Mouse (Mus musculus) neural tube, embryonic 13.5 days (tissue): ENCODE results near the gene Akr1d1. TPM values are rescaled to one million over a fixed set of nuclear protein-coding genes. Genes with fewer than 3 reads are reported as not detected.

Experiments
- ATAC-seq: fragments of 200-750 bp; cut with Nextera tagmentation; 2 replicates; pipeline ENCODE4 v1.8.0; 2017; ENCODE audit warnings: low read depth, mild to moderate bottlenecking, moderate TSS enrichment, moderate library complexity
- H3K27ac ChIP-seq: fragments of 300-500 bp; sonication (generic); replicated peaks from 2 replicates; pipeline ENCODE4 v1.5.1; 2015; ENCODE audit warnings: moderate library complexity, mild to moderate bottlenecking, inconsistent platforms
- H3K27me3 ChIP-seq: fragments of 300-500 bp; sonication (generic); 2 replicates; pipeline ENCODE4 v1.6.1; 2015; ENCODE audit warnings: mild to moderate bottlenecking, inconsistent platforms
- H3K36me3 ChIP-seq: fragments of 300-500 bp; sonication (generic); 2 replicates; pipeline ENCODE4 v1.6.1; 2015; ENCODE audit warnings: mild to moderate bottlenecking, inconsistent platforms
- H3K4me1 ChIP-seq: fragments of 300-500 bp; sonication (generic); replicated peaks from 2 replicates; pipeline ENCODE4 v1.6.1; 2015; ENCODE audit warnings: inconsistent platforms
- H3K4me2 ChIP-seq: fragments of 300-500 bp; sonication (generic); 2 replicates; pipeline ENCODE4 v1.6.1; 2015; ENCODE audit warnings: inconsistent platforms, mild to moderate bottlenecking, moderate library complexity
- H3K4me3 ChIP-seq: fragments of 300-500 bp; sonication (generic); 2 replicates; pipeline ENCODE4 v1.5.1; 2015; ENCODE audit warnings: mild to moderate bottlenecking, inconsistent platforms
- H3K9ac ChIP-seq: fragments of 300-500 bp; sonication (generic); 2 replicates; pipeline ENCODE4 v1.6.1; 2015; ENCODE audit warnings: moderate library complexity, mild to moderate bottlenecking, inconsistent platforms
- H3K9me3 ChIP-seq: fragments of 300-500 bp; sonication (generic); 2 replicates; pipeline ENCODE4 v1.6.1; 2016; ENCODE audit warnings: inconsistent platforms
- WGBS: fragments of 180-500 bp; shearing (Covaris S2); methylation state at CpG from one replicate; pipeline ENCODE4 v1.1.7; 2015; 5-methylcytosine and 5-hydroxymethylcytosine counted together
- polyA plus RNA-seq: library from polyadenylated mRNA; unstranded; fragments of >200 nt; fragmentation: Nextera tagmentation; extraction: Ambion mirVana; gene quantifications from 2 replicates; pipeline ENCODE4 v1.2.1, GENCODE M21; 2015

Akr1d1 gene
- polyA plus RNA-seq, 1 experiment from 2014 or later: not detected

DNA sequence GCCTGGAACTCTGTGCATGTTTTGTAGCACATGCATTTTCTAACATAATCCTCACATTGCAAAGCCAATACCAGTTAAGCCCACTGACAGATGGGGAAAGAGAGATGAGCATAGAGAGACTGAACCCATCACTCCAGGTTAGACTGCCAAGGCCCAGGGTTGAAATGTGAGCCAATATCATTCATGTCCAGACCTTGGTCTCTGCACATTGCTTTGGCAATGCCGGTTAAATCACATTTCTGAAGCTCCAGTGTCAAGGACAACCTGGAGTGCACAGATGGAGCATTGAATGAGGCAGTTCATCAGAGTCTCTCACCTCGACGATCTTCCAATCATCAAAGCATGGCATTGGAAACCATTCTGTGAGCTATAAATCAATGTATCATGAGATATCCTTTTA lies 2.1 kb downstream of the Akr1d1 start:
- Histone ChIP-seq H3K36me3 (no peaks in the 10 kb centered on the region), H3K9ac (no peak overlapping the region), H3K9me3 (no peaks in the 10 kb centered on the region), H3K4me1 (no peaks in the 10 kb centered on the region), H3K27me3 (no peaks in the 10 kb centered on the region), H3K27ac (no peak overlapping the region), H3K4me2 (no peak overlapping the region), H3K4me3 (no peak overlapping the region)
- ATAC-seq: no peak
- 85% methylated on average over 3 of the region's 3 CpGs for WGBS

DNA sequence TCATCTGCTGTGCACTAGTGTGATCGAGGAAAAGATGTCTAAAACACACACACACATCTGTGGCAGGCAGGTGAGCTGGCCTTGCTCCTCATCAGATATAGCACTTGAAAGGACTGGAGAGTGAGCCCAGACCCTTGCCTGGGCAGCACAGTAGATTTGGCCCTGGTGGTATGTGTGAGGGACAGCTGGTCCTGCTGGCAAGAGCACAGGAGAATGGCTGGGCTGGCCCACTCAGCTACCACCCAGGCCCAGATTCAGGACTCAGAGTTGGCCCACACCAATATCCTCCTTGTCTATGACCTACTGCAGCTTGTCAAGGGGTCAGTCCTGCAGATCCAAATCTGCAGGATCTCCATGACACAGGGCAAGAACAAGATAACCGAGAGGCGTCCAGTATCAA lies 6.9 kb downstream of the Akr1d1 start:
- H3K36me3 ChIP-seq: no peaks in the 10 kb centered on the region
- WGBS: 90% methylated on average over 3 of the region's 3 CpGs
- H3K27me3 ChIP-seq: no peaks in the 10 kb centered on the region
- ATAC-seq: no peak
- H3K9ac ChIP-seq: no peak overlapping the region
- H3K4me2 ChIP-seq: no peak overlapping the region
- H3K9me3 ChIP-seq: no peaks in the 10 kb centered on the region
- H3K27ac ChIP-seq: no peak overlapping the region
- no peak overlapping the region for H3K4me3 ChIP-seq
- no peaks in the 10 kb centered on the region for H3K4me1 ChIP-seq

GRCm38 (mm10) chr6:37537801-37538200 lies 7.8 kb downstream of the Akr1d1 start:
- Histone ChIP-seq H3K4me1 (no peaks in the 10 kb centered on the region), H3K27ac (no peak overlapping the region), H3K4me2 (no peak overlapping the region), H3K36me3 (no peaks in the 10 kb centered on the region), H3K4me3 (no peak overlapping the region), H3K27me3 (no peaks in the 10 kb centered on the region), H3K9ac (no peak overlapping the region), H3K9me3 (no peaks in the 10 kb centered on the region)
- 85% methylated on average over 3 of the region's 3 CpGs for WGBS
- ATAC-seq: no peak

DNA sequence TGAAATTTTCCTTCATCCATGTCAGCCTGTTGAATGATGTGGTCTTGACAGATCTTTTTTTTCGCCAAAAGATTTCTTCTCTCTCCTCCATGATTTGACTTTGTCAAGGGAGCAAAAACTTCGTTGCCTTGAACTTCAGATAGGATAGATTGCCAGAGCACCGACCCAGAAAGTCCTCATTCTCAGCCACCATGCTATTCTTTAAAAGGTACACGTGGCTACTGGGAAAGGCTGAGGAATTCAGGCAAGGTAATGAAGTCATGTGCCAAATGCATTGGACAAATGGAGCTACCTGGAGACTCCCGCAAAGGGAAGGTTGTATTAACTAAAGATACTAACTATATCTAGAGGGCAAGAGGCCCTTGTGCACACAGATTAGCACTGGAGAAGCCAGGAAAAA lies 8.8 kb downstream of the Akr1d1 start:
- Histone ChIP-seq H3K9me3 (no peaks in the 10 kb centered on the region), H3K9ac (no peak overlapping the region), H3K4me2 (no peak overlapping the region), H3K4me1 (no peaks in the 10 kb centered on the region), H3K27ac (no peak overlapping the region), H3K27me3 (no peaks in the 10 kb centered on the region), H3K4me3 (no peak overlapping the region), H3K36me3 (no peaks in the 10 kb centered on the region)
- no peak for ATAC-seq
- 89% methylated on average over 5 of the region's 5 CpGs for WGBS

GRCm38 (mm10) chr6:37539403-37539802 lies 9.4 kb downstream of the Akr1d1 start:
- Histone ChIP-seq H3K36me3 (no peaks in the 10 kb centered on the region), H3K27me3 (no peaks in the 10 kb centered on the region), H3K27ac (no peak overlapping the region), H3K9me3 (no peaks in the 10 kb centered on the region), H3K4me1 (no peaks in the 10 kb centered on the region), H3K9ac (no peak overlapping the region), H3K4me2 (no peak overlapping the region), H3K4me3 (no peak overlapping the region)
- WGBS: 89% methylated on average over 9 of the region's 9 CpGs
- ATAC-seq: no peak

- no peak for ATAC-seq
- 61% methylated on average over 3 of the region's 3 CpGs for WGBS
- Histone ChIP-seq H3K27me3 (no peaks in the 10 kb centered on the region), H3K4me2 (no peak overlapping the region), H3K4me1 (no peaks in the 10 kb centered on the region), H3K4me3 (no peak overlapping the region), H3K27ac (no peak overlapping the region), H3K9me3 (no peaks in the 10 kb centered on the region), H3K9ac (no peak overlapping the region), H3K36me3 (no peaks in the 10 kb centered on the region)
Observed at GRCm38 (mm10) chr6:37540113-37540512, 10.1 kb downstream of the Akr1d1 start.

DNA sequence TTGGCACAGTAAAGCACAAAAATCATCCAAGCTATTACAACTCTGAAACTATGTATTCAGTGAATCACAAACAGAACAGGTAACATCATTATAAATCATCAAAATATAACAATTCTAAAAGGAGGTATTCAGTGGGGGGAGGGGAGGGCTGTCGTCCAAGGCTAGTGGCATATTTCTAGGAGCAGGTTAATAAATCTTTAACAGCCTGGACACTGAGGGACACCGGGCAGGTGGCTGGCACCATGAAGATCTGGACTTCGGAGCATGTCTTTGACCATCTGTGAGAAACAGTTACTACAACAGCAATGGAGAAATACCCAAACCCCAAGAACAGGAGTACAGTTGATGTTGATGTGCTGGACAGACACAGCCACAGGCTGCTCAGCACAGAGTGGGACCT lies 11.2 kb downstream of the Akr1d1 start:
- Histone ChIP-seq H3K9me3 (no peaks in the 10 kb centered on the region), H3K4me1 (no peaks in the 10 kb centered on the region), H3K4me2 (no peak overlapping the region), H3K9ac (no peak overlapping the region), H3K27me3 (no peaks in the 10 kb centered on the region), H3K36me3 (no peaks in the 10 kb centered on the region), H3K27ac (no peak overlapping the region), H3K4me3 (no peak overlapping the region)
- ATAC-seq: no peak
- 82% methylated on average over 3 of the region's 3 CpGs for WGBS

DNA sequence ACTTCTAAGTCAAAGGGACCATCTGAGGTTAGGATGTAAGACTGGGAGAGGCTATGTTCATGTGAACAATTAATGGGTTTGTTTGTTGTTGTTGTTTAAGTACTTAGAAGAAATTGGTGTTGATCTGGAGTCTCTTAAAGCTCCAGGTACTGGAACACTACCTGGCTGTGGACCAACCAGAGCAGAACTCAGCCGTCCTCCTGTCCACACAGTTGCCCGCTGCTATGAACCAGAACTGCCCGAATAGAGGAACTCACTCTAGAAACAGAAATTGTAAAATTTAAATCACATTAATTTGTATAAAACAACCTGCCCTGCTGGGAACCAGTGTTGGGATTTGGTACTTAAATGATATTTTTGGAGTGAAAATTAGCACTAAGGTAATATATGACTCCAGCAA lies 12.2 kb downstream of the Akr1d1 start:
- WGBS: 98% methylated on average over 3 of the region's 3 CpGs
- Histone ChIP-seq H3K9ac (no peak overlapping the region), H3K27ac (no peak overlapping the region), H3K36me3 (no peaks in the 10 kb centered on the region), H3K9me3 (no peaks in the 10 kb centered on the region), H3K27me3 (no peaks in the 10 kb centered on the region), H3K4me2 (no peak overlapping the region), H3K4me3 (no peak overlapping the region), H3K4me1 (no peaks in the 10 kb centered on the region)
- ATAC-seq: no peak

- H3K9ac ChIP-seq: no peak overlapping the region
- no peaks in the 10 kb centered on the region for H3K27me3 ChIP-seq
- no peak overlapping the region for H3K4me3 ChIP-seq
- H3K36me3 ChIP-seq: no peaks in the 10 kb centered on the region
- H3K4me2 ChIP-seq: no peak overlapping the region
- no peak overlapping the region for H3K27ac ChIP-seq
- H3K4me1 ChIP-seq: no peaks in the 10 kb centered on the region
- 91% methylated on average over 2 of the region's 2 CpGs for WGBS
- no peaks in the 10 kb centered on the region for H3K9me3 ChIP-seq
- no peak for ATAC-seq
Observed at GRCm38 (mm10) chr6:37552760-37553159, 22.8 kb downstream of the Akr1d1 start.

DNA sequence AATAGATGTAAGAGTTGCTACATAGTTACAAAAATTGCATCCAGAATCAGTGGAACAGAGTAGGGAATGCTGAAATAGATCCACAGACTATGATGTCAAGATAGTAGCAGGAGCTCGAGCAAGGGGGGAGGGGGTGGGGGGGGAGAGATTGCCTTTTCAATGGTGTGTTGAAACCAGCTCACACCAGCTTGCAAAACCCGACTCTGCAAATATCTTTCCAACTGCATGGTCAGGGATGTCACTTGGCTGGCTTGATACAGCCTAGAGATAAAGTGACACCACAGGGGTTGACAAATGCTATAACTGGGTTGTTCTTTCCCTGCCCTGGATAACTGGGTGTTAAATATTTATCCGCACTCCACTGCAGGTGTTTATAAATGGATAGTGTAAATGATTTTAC lies 24.0 kb downstream of the Akr1d1 start:
- H3K27ac ChIP-seq: no peak overlapping the region
- no peaks in the 10 kb centered on the region for H3K36me3 ChIP-seq
- H3K4me1 ChIP-seq: no peaks in the 10 kb centered on the region
- no peak for ATAC-seq
- no peak overlapping the region for H3K9ac ChIP-seq
- no peak overlapping the region for H3K4me3 ChIP-seq
- H3K4me2 ChIP-seq: no peak overlapping the region
- no peaks in the 10 kb centered on the region for H3K27me3 ChIP-seq
- H3K9me3 ChIP-seq: no peaks in the 10 kb centered on the region
- WGBS: 70% methylated on average over 3 of the region's 3 CpGs

DNA sequence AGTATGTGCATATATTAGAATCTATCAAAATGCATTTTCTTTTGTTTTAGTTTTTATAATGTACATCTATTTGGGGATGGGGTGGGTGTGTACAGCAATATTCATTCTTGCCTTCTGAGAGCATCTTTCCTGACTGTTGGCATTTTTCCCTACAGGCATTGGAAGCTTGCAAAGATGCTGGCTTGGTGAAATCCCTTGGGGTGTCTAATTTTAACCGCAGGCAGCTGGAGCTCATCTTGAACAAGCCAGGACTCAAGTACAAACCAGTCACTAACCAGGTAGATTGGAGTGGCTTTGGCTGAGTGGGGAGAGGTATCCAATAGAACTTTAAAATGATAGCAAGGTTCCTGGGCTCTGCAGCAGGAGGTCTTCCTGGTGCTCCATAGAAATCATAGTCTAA lies 24.4 kb downstream of the Akr1d1 start:
- no peaks in the 10 kb centered on the region for H3K36me3 ChIP-seq
- H3K9ac ChIP-seq: no peak overlapping the region
- H3K4me1 ChIP-seq: no peaks in the 10 kb centered on the region
- H3K27me3 ChIP-seq: no peaks in the 10 kb centered on the region
- no peak overlapping the region for H3K27ac ChIP-seq
- 90% methylated on average over 1 of the region's 1 CpGs for WGBS
- no peak overlapping the region for H3K4me3 ChIP-seq
- H3K9me3 ChIP-seq: no peaks in the 10 kb centered on the region
- no peak for ATAC-seq
- no peak overlapping the region for H3K4me2 ChIP-seq

DNA sequence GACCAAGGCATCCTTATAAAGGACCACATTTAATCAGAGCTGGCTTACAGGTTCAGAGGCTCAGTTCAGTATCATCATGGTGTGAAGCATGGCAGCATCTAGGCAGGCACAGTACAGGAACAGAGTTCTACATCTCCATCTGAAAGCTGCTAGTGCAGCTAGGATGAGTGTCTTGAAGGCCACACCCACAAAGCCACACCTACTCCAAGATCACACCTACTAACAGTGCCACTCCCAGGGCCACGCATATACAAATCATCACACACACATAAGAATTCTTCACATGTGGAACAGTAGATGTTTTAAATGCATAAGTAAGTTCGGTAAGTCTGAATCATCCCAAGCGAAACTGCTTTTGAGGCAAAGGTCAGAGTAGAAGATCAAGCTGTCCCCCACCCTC lies 33.9 kb downstream of the Akr1d1 start:
- no peaks in the 10 kb centered on the region for H3K9me3 ChIP-seq
- no peaks in the 10 kb centered on the region for H3K27me3 ChIP-seq
- H3K36me3 ChIP-seq: no peaks in the 10 kb centered on the region
- H3K4me1 ChIP-seq: no peaks in the 10 kb centered on the region
- H3K4me2 ChIP-seq: no peak overlapping the region
- H3K4me3 ChIP-seq: no peak overlapping the region
- no peak overlapping the region for H3K27ac ChIP-seq
- no peak for ATAC-seq
- H3K9ac ChIP-seq: no peak overlapping the region
- WGBS: 91% methylated on average over 3 of the region's 3 CpGs

- no peak for ATAC-seq
- H3K9ac ChIP-seq: no peak overlapping the region
- no peaks in the 10 kb centered on the region for H3K9me3 ChIP-seq
- H3K4me2 ChIP-seq: no peak overlapping the region
- WGBS: 84% methylated on average over 1 of the region's 1 CpGs
- no peaks in the 10 kb centered on the region for H3K36me3 ChIP-seq
- no peak overlapping the region for H3K27ac ChIP-seq
- no peaks in the 10 kb centered on the region for H3K4me1 ChIP-seq
- no peak overlapping the region for H3K4me3 ChIP-seq
- no peaks in the 10 kb centered on the region for H3K27me3 ChIP-seq
Observed at GRCm38 (mm10) chr6:37567363-37567762, 37.4 kb downstream of the Akr1d1 start.
